Mouse (Mus musculus): Measurements from ENCODE around the gene Hp. TPM values are rescaled to one million over a fixed set of nuclear protein-coding genes. Genes with fewer than 3 reads are reported as not detected.

Gene Hp
- polyA plus RNA-seq, 1 experiment from 2014 or later = 3.6 TPM

DNA sequence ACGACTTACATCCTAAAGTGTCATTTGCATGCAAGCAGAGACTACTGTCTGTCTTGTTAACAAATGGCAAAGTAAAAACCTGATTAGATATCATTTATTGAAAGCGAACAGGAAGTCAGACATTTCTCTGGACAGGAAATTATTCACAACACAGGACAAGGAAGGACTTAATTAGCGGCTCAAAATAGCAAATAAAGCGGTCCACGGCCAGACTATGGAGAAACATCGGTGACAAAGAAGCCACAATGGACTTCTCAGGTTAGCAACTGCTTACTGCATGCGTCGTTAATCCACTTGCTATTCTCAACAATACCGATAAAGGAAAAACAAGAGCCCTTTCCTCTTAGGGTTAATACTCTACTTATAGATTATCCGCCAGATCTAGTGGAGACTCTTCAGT is 14.2 kb downstream of the Hp start:
- ATAC-seq (ENCODE audit: insufficient read depth) = no peak
- no peaks in the 10 kb centered on the region for H3K9me3 ChIP-seq (ENCODE audit: low read depth, low read length)
- peaks cover 37% of the 10 kb centered on the region for H3K36me3 ChIP-seq (ENCODE audit: insufficient read depth)
- H3K4me2 ChIP-seq = peak overlapping the region; percentile 68
- no peak for TF ChIP-seq CTCF (IDR thresholded peaks at IDR 0.05; ENCODE audit: low read depth)
- peaks cover 12% of the 10 kb centered on the region; the same call in 1 of the 2 replicates for H3K4me1 ChIP-seq (ENCODE audit: insufficient read depth)
- H3K9ac ChIP-seq = peak overlapping the region; percentile 92
- WGBS = 3% methylated on average over 10 of the region's 10 CpGs
- no peak for DNase-seq
- H3K27ac ChIP-seq (ENCODE audit: low read depth) = peak overlapping the region; percentile 93
- peak overlapping the region; percentile 84 for H3K4me3 ChIP-seq (ENCODE audit: low read depth, low read length)
- no peaks in the 10 kb centered on the region for H3K27me3 ChIP-seq (ENCODE audit: insufficient read depth, low read length)

DNA sequence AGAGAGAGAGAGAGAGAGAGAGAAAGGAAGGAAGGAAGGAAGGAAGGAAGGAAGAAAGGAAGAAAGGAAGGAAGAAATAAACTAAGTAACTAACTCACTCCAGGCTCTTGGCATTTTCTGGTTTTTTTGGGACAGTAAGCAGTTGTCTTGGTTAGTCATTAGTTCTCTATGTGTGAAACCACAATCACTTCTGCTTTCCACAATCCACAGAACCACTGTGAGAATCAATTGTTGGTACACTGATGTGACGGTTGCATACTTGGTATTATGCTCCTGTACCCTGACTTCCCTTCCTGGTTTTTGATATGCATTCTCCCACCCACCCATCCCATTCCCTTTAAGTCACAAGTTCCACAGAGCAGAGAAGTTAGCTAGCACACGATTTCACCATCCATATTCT is 15.1 kb downstream of the Hp start:
- TF ChIP-seq CTCF (IDR thresholded peaks at IDR 0.05; ENCODE audit: low read depth) = no peak
- DNase-seq = no peak
- Histone ChIP-seq H3K4me3 (ENCODE audit: low read depth, low read length) (no peak overlapping the region), H3K9ac (no peak overlapping the region), H3K4me1 (ENCODE audit: insufficient read depth) (peaks cover 12% of the 10 kb centered on the region; the same call in 1 of the 2 replicates), H3K4me2 (peak overlapping the region; percentile 68), H3K27ac (ENCODE audit: low read depth) (no peak overlapping the region), H3K9me3 (ENCODE audit: low read depth, low read length) (no peaks in the 10 kb centered on the region), H3K27me3 (ENCODE audit: insufficient read depth, low read length) (no peaks in the 10 kb centered on the region), H3K36me3 (ENCODE audit: insufficient read depth) (peaks cover 40% of the 10 kb centered on the region)
- no peak for ATAC-seq (ENCODE audit: insufficient read depth)
- 71% methylated on average over 2 of the region's 2 CpGs for WGBS

DNA sequence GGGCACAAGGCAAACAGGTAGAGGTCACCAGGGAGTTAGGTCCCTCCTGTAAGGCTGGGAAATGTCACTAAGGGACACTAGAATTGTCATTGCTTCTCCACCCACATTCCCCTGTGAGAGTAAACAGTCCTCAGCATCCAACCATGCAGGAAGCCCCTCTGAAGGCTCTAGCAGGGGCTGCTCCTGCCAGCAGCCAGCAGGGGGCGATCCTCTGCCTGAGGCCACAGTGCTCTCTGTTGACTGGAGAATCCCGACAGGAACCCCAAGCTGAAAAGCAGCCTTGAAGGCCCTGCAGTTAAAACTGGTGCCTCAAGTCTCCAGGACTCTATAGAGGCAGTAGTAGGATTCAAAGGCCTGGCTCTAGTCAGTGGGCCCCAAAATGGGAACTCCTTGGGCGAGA is 27.3 kb downstream of the Hp start:
- H3K4me3 ChIP-seq (ENCODE audit: low read depth, low read length) = no peak overlapping the region
- no peak for ATAC-seq (ENCODE audit: insufficient read depth)
- peak; percentile 57 for DNase-seq
- peaks cover 100% of the 10 kb centered on the region for H3K36me3 ChIP-seq (ENCODE audit: insufficient read depth)
- H3K4me2 ChIP-seq = no peak overlapping the region
- WGBS = 34% methylated on average over 3 of the region's 3 CpGs
- H3K27ac ChIP-seq (ENCODE audit: low read depth) = no peak overlapping the region
- H3K4me1 ChIP-seq (ENCODE audit: insufficient read depth) = no peaks in the 10 kb centered on the region
- no peaks in the 10 kb centered on the region for H3K27me3 ChIP-seq (ENCODE audit: insufficient read depth, low read length)
- H3K9ac ChIP-seq = no peak overlapping the region
- no peaks in the 10 kb centered on the region for H3K9me3 ChIP-seq (ENCODE audit: low read depth, low read length)
- TF ChIP-seq CTCF (IDR thresholded peaks at IDR 0.05; ENCODE audit: low read depth) = peak; percentile 71

DNA sequence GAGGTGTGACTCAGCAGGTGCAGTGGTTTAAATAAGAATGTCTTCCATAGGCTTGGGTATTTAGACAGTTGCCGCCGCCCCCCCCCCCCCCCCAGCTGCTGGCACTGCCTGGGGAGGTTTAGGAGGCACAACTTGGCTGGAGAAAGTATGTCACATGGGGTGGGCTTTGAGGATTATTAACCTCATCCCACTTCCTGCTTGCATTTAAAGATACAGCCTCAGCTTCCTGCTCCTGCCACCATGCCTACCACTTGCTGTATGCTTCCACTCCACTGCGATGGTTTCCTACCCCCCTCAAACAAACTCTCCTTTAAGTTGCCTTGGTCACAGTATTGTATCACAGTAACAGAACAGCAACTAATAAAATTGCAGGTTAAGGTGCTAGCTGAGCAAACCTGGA is 34.9 kb downstream of the Hp start:
- Histone ChIP-seq H3K27me3 (ENCODE audit: insufficient read depth, low read length) (no peaks in the 10 kb centered on the region), H3K36me3 (ENCODE audit: insufficient read depth) (peaks cover 28% of the 10 kb centered on the region), H3K4me3 (ENCODE audit: low read depth, low read length) (no peak overlapping the region), H3K9ac (no peak overlapping the region), H3K4me1 (ENCODE audit: insufficient read depth) (no peaks in the 10 kb centered on the region), H3K9me3 (ENCODE audit: low read depth, low read length) (no peaks in the 10 kb centered on the region), H3K4me2 (no peak overlapping the region), H3K27ac (ENCODE audit: low read depth) (no peak overlapping the region)
- ATAC-seq (ENCODE audit: insufficient read depth) (no peak), DNase-seq (no peak)
- no peak for TF ChIP-seq CTCF (IDR thresholded peaks at IDR 0.05; ENCODE audit: low read depth)
- WGBS = 69% methylated on average over 1 of the region's 3 CpGs

DNA sequence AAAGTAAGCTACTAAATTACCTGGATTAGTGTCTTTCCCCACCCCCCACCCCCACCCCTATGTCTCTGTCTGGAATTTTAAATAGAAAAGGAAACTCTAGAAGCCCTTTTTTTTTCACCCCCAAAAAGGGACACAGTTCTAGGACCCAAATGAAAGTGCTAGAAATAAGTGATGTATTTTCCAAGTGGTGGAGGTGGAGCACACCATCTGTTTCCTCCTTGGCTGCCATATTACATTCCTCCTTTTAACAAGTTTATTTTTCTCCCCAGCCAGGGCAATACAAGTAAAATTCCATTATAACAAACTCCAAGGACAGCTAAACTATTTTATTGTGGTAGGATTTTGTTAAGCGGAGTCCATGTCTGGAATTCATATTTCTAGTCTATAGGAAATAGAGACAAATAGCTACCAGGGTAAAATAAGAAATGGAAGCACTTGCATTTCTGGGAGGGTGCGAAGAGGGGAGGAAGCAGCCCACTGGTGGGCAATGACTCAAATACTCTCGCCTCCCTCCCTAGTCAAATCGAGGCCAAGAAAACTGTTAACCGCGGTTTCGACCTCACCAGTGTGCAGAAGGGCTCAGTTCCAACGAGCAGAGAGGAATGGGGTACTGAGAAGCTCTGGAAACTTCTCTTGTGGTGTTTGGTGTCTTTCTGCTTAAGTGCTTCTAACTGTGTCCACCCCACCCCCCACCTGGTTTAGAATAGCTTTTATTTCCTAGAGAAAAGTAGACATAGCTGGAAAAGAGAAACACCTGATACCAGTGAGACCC is 36.0 kb downstream of the Hp start:
- 78% methylated on average over 8 of the region's 8 CpGs for WGBS
- Histone ChIP-seq H3K27me3 (ENCODE audit: insufficient read depth, low read length) (no peaks in the 10 kb centered on the region), H3K27ac (ENCODE audit: low read depth) (no peak overlapping the region), H3K9ac (no peak overlapping the region), H3K36me3 (ENCODE audit: insufficient read depth) (peaks cover 17% of the 10 kb centered on the region), H3K9me3 (ENCODE audit: low read depth, low read length) (no peaks in the 10 kb centered on the region), H3K4me3 (ENCODE audit: low read depth, low read length) (no peak overlapping the region), H3K4me2 (no peak overlapping the region), H3K4me1 (ENCODE audit: insufficient read depth) (no peaks in the 10 kb centered on the region)
- no peak for TF ChIP-seq CTCF (IDR thresholded peaks at IDR 0.05; ENCODE audit: low read depth)
- ATAC-seq (ENCODE audit: insufficient read depth) (no peak), DNase-seq (no peak)

DNA sequence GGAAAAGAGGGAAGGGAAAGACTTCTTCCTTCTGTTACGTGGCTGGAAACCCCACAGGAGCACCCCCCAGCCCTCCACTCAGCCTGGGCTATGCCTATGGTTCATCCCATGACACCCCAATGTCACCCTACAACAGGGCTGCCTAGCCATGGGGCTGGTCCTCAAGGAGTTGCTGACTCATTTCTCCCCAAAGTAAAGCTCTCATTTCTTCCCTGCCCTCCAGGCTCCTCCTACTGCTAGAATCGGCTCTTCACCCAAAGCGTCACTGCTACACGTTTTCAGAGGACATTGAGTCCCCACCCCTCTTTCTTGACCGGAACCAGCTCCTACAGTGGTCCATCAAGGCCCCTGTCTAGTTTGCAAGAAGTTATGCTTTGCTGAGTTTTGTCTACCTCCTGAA is 36.8 kb downstream of the Hp start:
- TF ChIP-seq CTCF (IDR thresholded peaks at IDR 0.05; ENCODE audit: low read depth) = no peak
- no peak overlapping the region for H3K4me3 ChIP-seq (ENCODE audit: low read depth, low read length)
- no peaks in the 10 kb centered on the region for H3K4me1 ChIP-seq (ENCODE audit: insufficient read depth)
- peaks cover 9% of the 10 kb centered on the region; the same call in 1 of the 2 replicates for H3K36me3 ChIP-seq (ENCODE audit: insufficient read depth)
- WGBS = 64% methylated on average over 5 of the region's 5 CpGs
- DNase-seq (no peak), ATAC-seq (ENCODE audit: insufficient read depth) (no peak)
- no peak overlapping the region for H3K27ac ChIP-seq (ENCODE audit: low read depth)
- H3K9ac ChIP-seq = no peak overlapping the region
- H3K9me3 ChIP-seq (ENCODE audit: low read depth, low read length) = no peaks in the 10 kb centered on the region
- no peak overlapping the region for H3K4me2 ChIP-seq
- H3K27me3 ChIP-seq (ENCODE audit: insufficient read depth, low read length) = no peaks in the 10 kb centered on the region

DNA sequence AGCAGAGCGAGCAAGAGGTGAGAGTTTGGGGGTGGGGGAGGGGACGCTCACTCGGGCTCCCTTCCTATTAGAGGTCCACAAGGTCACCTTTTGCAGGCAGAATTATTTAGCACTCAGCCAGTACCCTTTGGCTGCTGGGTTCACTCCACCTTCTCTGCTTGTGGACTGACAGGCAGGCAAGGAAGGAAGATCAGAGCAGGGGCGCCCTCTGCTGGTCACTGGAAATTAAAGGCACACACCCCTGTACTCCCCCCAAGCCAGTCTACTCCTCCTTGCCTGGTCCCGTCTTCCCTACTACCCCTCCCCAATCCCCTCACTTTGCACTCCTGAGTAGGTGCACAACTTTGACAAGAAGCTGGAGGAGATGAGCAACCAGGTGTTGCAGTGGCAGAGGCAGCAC is 42.3 kb downstream of the Hp start:
- Histone ChIP-seq H3K4me1 (ENCODE audit: insufficient read depth) (no peaks in the 10 kb centered on the region), H3K9ac (no peak overlapping the region), H3K4me3 (ENCODE audit: low read depth, low read length) (no peak overlapping the region; the same call in 1 of the 2 replicates), H3K27me3 (ENCODE audit: insufficient read depth, low read length) (no peaks in the 10 kb centered on the region), H3K9me3 (ENCODE audit: low read depth, low read length) (no peaks in the 10 kb centered on the region), H3K27ac (ENCODE audit: low read depth) (no peak overlapping the region), H3K4me2 (peak overlapping the region; percentile 54), H3K36me3 (ENCODE audit: insufficient read depth) (no peaks in the 10 kb centered on the region)
- 4% methylated on average over 5 of the region's 5 CpGs for WGBS
- peak; percentile 89 for TF ChIP-seq CTCF (IDR thresholded peaks at IDR 0.05; ENCODE audit: low read depth)
- ATAC-seq (ENCODE audit: insufficient read depth) (peak; percentile 91), DNase-seq (peak; percentile 90)

Measured in lung, embryonic 14.5 days (tissue).